Mouse (Mus musculus): ENCODE measurements around the gene Cenpf. TPM values are rescaled to one million over a fixed set of nuclear protein-coding genes. Genes with fewer than 3 reads are reported as not detected.

The Cenpf gene
- total and polyA plus RNA-seq, 2 experiments: 0.01 to 0.18 TPM

DNA sequence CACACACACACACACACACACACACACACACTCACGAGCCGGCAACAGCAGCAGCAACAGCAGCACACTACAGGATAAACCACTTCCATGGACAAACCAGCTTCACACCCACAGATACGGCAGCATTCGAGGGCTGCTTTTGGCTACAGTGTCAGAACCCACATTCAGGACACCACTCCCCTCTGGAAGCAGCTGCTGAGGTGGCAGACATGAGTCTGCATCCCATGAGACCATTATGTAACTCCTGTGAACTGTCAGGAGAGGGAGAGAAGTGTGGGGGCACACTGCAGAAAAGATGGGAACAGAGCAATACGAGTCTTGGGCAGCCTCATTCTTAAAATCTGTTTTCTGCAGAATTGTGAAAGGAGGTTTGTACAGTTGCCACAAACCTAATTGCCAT is 54.1 kb downstream of the Cenpf start:
- WGBS: 59% methylated on average over 5 of the region's 5 CpGs
- H3K9ac ChIP-seq (ENCODE audit: low read depth, low read length): no peak overlapping the region

DNA sequence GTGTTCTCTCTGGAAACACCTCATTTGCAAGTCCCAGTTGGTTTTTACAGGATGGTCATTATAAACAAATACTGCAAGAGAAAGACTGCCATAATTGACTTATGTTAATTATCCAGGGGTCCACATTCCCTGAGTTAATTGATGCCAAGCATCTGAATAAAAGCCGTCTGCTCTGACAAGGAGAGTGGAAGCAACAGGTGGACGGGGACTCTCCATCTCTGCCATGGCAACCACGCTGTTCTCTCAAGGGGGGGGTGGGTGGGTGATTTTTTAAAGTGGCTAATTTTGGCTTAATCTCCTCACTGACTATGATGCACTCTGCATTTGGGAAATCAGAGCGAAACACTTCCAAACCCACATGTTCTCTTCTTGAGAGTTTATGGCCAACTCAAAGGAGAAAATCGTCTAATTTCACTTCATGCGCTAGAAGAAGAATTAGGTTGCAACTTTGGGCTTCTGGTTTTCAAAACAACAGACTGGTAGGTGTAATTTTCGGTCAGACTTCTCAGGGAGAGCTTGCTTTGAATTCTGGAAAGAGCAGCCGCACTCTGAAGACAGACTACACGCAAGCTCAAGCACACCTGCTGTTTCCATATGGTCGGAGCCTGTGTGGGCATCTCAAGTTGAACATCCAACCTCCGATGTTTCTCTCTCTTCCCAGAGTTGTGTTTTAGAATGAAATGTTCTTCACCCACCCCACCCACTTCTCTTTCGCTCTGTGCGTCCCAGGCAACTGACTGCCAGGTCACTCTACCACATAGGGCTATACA is 55.8 kb downstream of the Cenpf start:
- TF ChIP-seq POLR2A (IDR thresholded peaks at IDR 0.05; ENCODE audit: extremely low read depth, insufficient read depth, low read length) (no peak), CTCF (IDR thresholded peaks at IDR 0.05; ENCODE audit: low read depth, low read length) (no peak)
- 87% methylated on average over 13 of the region's 13 CpGs for WGBS
- no peaks in the 10 kb centered on the region for H3K79me2 ChIP-seq (ENCODE audit: control insufficient read depth, insufficient read depth, low read length)
- H3K4me1 ChIP-seq (ENCODE audit: control insufficient read depth, insufficient read depth, low read length): no peaks in the 10 kb centered on the region
- DNase-seq (ENCODE audit: extremely low read depth, low read depth, low spot score): no peak
- no peaks in the 10 kb centered on the region for H3K27me3 ChIP-seq (ENCODE audit: control insufficient read depth, insufficient read depth, low read length)
- no peak overlapping the region for H3K9ac ChIP-seq (ENCODE audit: low read depth, low read length)
- no peaks in the 10 kb centered on the region for H3K36me3 ChIP-seq (ENCODE audit: control insufficient read depth, insufficient read depth, low read length)
- no peak overlapping the region for H3K27ac ChIP-seq (replicated peaks; ENCODE audit: insufficient read depth, low read depth, low read length)
- no peak overlapping the region for H3K4me3 ChIP-seq (ENCODE audit: insufficient read depth, low read depth, low read length)

More for the DNA sequence above, 54.1 kb downstream of the Cenpf start:
- Histone ChIP-seq H3K79me2 (ENCODE audit: control insufficient read depth, insufficient read depth, low read length) (no peaks in the 10 kb centered on the region), H3K4me1 (ENCODE audit: control insufficient read depth, insufficient read depth, low read length) (no peaks in the 10 kb centered on the region), H3K27me3 (ENCODE audit: control insufficient read depth, insufficient read depth, low read length) (no peaks in the 10 kb centered on the region), H3K4me3 (ENCODE audit: insufficient read depth, low read depth, low read length) (no peak overlapping the region), H3K27ac (replicated peaks; ENCODE audit: insufficient read depth, low read depth, low read length) (no peak overlapping the region), H3K36me3 (ENCODE audit: control insufficient read depth, insufficient read depth, low read length) (no peaks in the 10 kb centered on the region)
- no peak for DNase-seq (ENCODE audit: extremely low read depth, low read depth, low spot score)
- TF ChIP-seq POLR2A (IDR thresholded peaks at IDR 0.05; ENCODE audit: extremely low read depth, insufficient read depth, low read length): no peak
- no peak for TF ChIP-seq CTCF (IDR thresholded peaks at IDR 0.05; ENCODE audit: low read depth, low read length)

DNA sequence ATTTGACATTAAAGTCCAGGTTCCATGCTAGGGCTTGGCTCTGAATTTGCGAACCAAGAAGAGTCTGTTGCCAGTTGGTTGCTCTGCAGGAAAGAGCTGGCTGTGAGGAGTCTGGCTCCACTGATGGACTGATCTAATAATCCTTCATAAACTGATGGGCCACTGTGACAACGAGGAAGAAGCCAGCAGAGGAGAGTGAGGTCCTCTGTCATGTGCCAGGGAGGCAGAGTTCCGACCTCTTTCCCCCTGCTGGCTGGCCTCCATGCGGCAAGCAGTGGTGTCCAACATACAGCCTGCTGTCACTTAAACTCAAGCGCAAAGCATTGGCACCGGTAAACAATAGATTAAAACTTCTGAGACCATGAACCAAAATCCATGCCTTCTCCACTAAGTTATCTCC is 57.9 kb downstream of the Cenpf start:
- Histone ChIP-seq H3K27ac (replicated peaks; ENCODE audit: insufficient read depth, low read depth, low read length) (no peak overlapping the region), H3K79me2 (ENCODE audit: control insufficient read depth, insufficient read depth, low read length) (no peaks in the 10 kb centered on the region), H3K4me1 (ENCODE audit: control insufficient read depth, insufficient read depth, low read length) (no peaks in the 10 kb centered on the region), H3K9ac (ENCODE audit: low read depth, low read length) (no peak overlapping the region), H3K4me3 (ENCODE audit: insufficient read depth, low read depth, low read length) (no peak overlapping the region), H3K27me3 (ENCODE audit: control insufficient read depth, insufficient read depth, low read length) (no peaks in the 10 kb centered on the region), H3K36me3 (ENCODE audit: control insufficient read depth, insufficient read depth, low read length) (no peaks in the 10 kb centered on the region)
- no peak for DNase-seq (ENCODE audit: extremely low read depth, low read depth, low spot score)
- TF ChIP-seq POLR2A (IDR thresholded peaks at IDR 0.05; ENCODE audit: extremely low read depth, insufficient read depth, low read length) (no peak), CTCF (IDR thresholded peaks at IDR 0.05; ENCODE audit: low read depth, low read length) (no peak)
- 72% methylated on average over 6 of the region's 6 CpGs for WGBS

DNA sequence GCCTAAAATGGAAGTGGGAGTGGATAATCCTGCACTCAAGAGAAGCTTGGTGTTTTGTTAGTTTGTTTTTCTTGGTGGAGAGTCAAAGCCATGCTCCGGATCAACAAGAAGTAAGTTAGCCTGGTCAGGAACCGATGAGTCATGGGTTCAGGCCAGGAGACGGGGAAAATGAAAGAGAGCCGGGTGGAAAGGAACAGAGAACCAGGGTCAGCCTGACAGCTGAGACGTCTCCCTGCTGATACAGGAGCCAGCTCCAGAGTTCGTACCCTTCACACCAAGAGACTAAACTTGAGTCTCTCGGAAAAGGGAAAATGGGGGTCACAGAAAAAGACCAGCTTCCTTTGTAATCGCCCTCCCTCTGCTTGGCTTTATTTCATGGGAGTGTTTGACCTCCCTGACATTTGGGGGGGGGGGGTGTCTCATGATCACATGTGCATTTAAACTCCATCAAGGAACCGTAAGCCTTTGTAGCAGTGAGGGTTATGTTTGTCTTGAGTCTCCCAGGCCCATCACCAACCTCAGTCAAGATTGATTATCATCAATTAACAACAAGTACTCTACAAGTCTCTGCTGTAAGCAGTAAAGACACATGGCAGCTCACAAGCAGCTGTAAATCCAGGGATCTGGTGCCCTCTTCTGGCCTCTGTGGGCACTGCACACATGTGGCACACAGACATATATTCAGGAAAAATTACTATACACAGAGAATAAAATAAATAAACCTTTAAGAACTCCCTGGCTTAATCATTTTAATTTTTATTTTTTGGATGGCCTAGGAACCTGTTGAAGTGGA is 59.7 kb downstream of the Cenpf start:
- WGBS: 75% methylated on average over 9 of the region's 9 CpGs
- Histone ChIP-seq H3K4me3 (ENCODE audit: insufficient read depth, low read depth, low read length) (no peak overlapping the region), H3K79me2 (ENCODE audit: control insufficient read depth, insufficient read depth, low read length) (no peaks in the 10 kb centered on the region), H3K27ac (replicated peaks; ENCODE audit: insufficient read depth, low read depth, low read length) (no peak overlapping the region), H3K4me1 (ENCODE audit: control insufficient read depth, insufficient read depth, low read length) (no peaks in the 10 kb centered on the region), H3K36me3 (ENCODE audit: control insufficient read depth, insufficient read depth, low read length) (no peaks in the 10 kb centered on the region), H3K9ac (ENCODE audit: low read depth, low read length) (no peak overlapping the region), H3K27me3 (ENCODE audit: control insufficient read depth, insufficient read depth, low read length) (no peaks in the 10 kb centered on the region)
- DNase-seq (ENCODE audit: extremely low read depth, low read depth, low spot score): peak; percentile 34
- peak; percentile 60 for TF ChIP-seq CTCF (IDR thresholded peaks at IDR 0.05; ENCODE audit: low read depth, low read length)
- no peak for TF ChIP-seq POLR2A (IDR thresholded peaks at IDR 0.05; ENCODE audit: extremely low read depth, insufficient read depth, low read length)

DNA sequence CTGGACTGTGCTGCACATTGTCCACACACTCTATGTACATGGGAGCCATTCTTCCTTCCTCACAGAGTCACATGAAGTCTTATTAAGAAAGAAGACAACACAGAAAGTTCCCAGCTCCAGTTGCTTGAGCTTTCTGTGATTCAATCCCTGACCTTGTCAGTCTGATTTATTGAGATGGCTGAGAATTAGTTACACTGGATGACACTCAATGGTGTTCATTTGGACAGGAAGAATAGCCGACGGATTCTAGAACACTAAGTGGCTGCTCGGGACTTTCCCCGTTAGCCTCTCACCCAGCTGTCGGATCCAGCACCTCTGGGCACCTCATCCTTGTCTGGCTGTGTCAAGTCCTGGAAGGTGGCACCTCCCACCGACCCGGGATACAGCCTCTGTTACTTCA is 63.1 kb downstream of the Cenpf start:
- no peaks in the 10 kb centered on the region for H3K27me3 ChIP-seq (ENCODE audit: control insufficient read depth, insufficient read depth, low read length)
- H3K4me3 ChIP-seq (ENCODE audit: insufficient read depth, low read depth, low read length): no peak overlapping the region
- TF ChIP-seq POLR2A (IDR thresholded peaks at IDR 0.05; ENCODE audit: extremely low read depth, insufficient read depth, low read length) (no peak), CTCF (IDR thresholded peaks at IDR 0.05; ENCODE audit: low read depth, low read length) (no peak)
- H3K36me3 ChIP-seq (ENCODE audit: control insufficient read depth, insufficient read depth, low read length): no peaks in the 10 kb centered on the region
- H3K9ac ChIP-seq (ENCODE audit: low read depth, low read length): no peak overlapping the region
- no peak overlapping the region for H3K27ac ChIP-seq (replicated peaks; ENCODE audit: insufficient read depth, low read depth, low read length)
- no peaks in the 10 kb centered on the region for H3K79me2 ChIP-seq (ENCODE audit: control insufficient read depth, insufficient read depth, low read length)
- WGBS: 93% methylated on average over 7 of the region's 7 CpGs
- DNase-seq (ENCODE audit: extremely low read depth, low read depth, low spot score): no peak
- H3K4me1 ChIP-seq (ENCODE audit: control insufficient read depth, insufficient read depth, low read length): no peaks in the 10 kb centered on the region

All from liver, adult 2 months (tissue).